Mouse (Mus musculus): ENCODE results near the gene Robo1. TPM values are rescaled to one million over a fixed set of nuclear protein-coding genes. Genes with fewer than 3 reads are reported as not detected.

Gene Robo1
- polyA plus RNA-seq, 1 experiment from 2014 or later = 5.7 TPM

GRCm38 (mm10) chr16:72828381-72828780 is 520.3 kb downstream of the Robo1 start:
- 71% methylated on average over 8 of the region's 8 CpGs for WGBS (ENCODE audit: insufficient replicate concordance)
- Histone ChIP-seq H3K4me1 (ENCODE audit: control insufficient read depth, low read depth, low read length) (no peaks in the 10 kb centered on the region), H3K27ac (ENCODE audit: low read length) (no peak overlapping the region), H3K4me3 (ENCODE audit: low read depth, low read length) (no peak overlapping the region), H3K9ac (ENCODE audit: low read depth, low read length) (no peak overlapping the region), H3K9me3 (replicated peaks; ENCODE audit: control insufficient read depth, low read length) (no peaks in the 10 kb centered on the region), H3K4me2 (ENCODE audit: low read depth, low read length) (no peak overlapping the region), H3K36me3 (ENCODE audit: control insufficient read depth, insufficient read depth) (no peaks in the 10 kb centered on the region), H3K27me3 (ENCODE audit: control insufficient read depth, insufficient read depth, low read depth, low read length) (no peaks in the 10 kb centered on the region)
- no peak for ATAC-seq (ENCODE audit: low read depth)

GRCm38 (mm10) chr16:72829530-72829929 is 521.4 kb downstream of the Robo1 start:
- no peaks in the 10 kb centered on the region for H3K27me3 ChIP-seq (ENCODE audit: control insufficient read depth, insufficient read depth, low read depth, low read length)
- no peak overlapping the region for H3K27ac ChIP-seq (ENCODE audit: low read length)
- H3K4me2 ChIP-seq (ENCODE audit: low read depth, low read length) = no peak overlapping the region
- no peak overlapping the region for H3K9ac ChIP-seq (ENCODE audit: low read depth, low read length)
- no peak overlapping the region for H3K4me3 ChIP-seq (ENCODE audit: low read depth, low read length)
- 59% methylated on average over 8 of the region's 8 CpGs for WGBS (ENCODE audit: insufficient replicate concordance)
- H3K9me3 ChIP-seq (replicated peaks; ENCODE audit: control insufficient read depth, low read length) = no peaks in the 10 kb centered on the region
- no peak for ATAC-seq (ENCODE audit: low read depth)
- H3K4me1 ChIP-seq (ENCODE audit: control insufficient read depth, low read depth, low read length) = no peaks in the 10 kb centered on the region
- no peaks in the 10 kb centered on the region for H3K36me3 ChIP-seq (ENCODE audit: control insufficient read depth, insufficient read depth)

- Histone ChIP-seq H3K9ac (ENCODE audit: low read depth, low read length) (no peak overlapping the region), H3K4me2 (ENCODE audit: low read depth, low read length) (no peak overlapping the region)
- 43% methylated on average over 5 of the region's 5 CpGs for WGBS (ENCODE audit: insufficient replicate concordance)
Observed at GRCm38 (mm10) chr16:72830394-72831056, 522.4 kb downstream of the Robo1 start.

GRCm38 (mm10) chr16:72834266-72834665 is 526.2 kb downstream of the Robo1 start:
- 73% methylated on average over 2 of the region's 2 CpGs for WGBS (ENCODE audit: insufficient replicate concordance)
- no peak overlapping the region for H3K9ac ChIP-seq (ENCODE audit: low read depth, low read length)
- no peaks in the 10 kb centered on the region for H3K27me3 ChIP-seq (ENCODE audit: control insufficient read depth, insufficient read depth, low read depth, low read length)
- no peak overlapping the region for H3K4me2 ChIP-seq (ENCODE audit: low read depth, low read length)
- no peak overlapping the region for H3K27ac ChIP-seq (ENCODE audit: low read length)
- no peak overlapping the region for H3K4me3 ChIP-seq (ENCODE audit: low read depth, low read length)
- no peaks in the 10 kb centered on the region for H3K9me3 ChIP-seq (replicated peaks; ENCODE audit: control insufficient read depth, low read length)
- no peaks in the 10 kb centered on the region for H3K4me1 ChIP-seq (ENCODE audit: control insufficient read depth, low read depth, low read length)
- ATAC-seq (ENCODE audit: low read depth) = no peak
- no peaks in the 10 kb centered on the region for H3K36me3 ChIP-seq (ENCODE audit: control insufficient read depth, insufficient read depth)

More at GRCm38 (mm10) chr16:72830394-72831056, 522.4 kb downstream of the Robo1 start:
- Histone ChIP-seq H3K36me3 (ENCODE audit: control insufficient read depth, insufficient read depth) (no peaks in the 10 kb centered on the region), H3K4me3 (ENCODE audit: low read depth, low read length) (no peak overlapping the region), H3K27ac (ENCODE audit: low read length) (peak overlapping the region; percentile 2; the same call in 1 of the 2 replicates), H3K27me3 (ENCODE audit: control insufficient read depth, insufficient read depth, low read depth, low read length) (no peaks in the 10 kb centered on the region), H3K4me1 (ENCODE audit: control insufficient read depth, low read depth, low read length) (no peaks in the 10 kb centered on the region), H3K9me3 (replicated peaks; ENCODE audit: control insufficient read depth, low read length) (no peaks in the 10 kb centered on the region)
- ATAC-seq (ENCODE audit: low read depth) = peak; percentile 89

GRCm38 (mm10) chr16:72839031-72839430 is 530.9 kb downstream of the Robo1 start:
- no peak overlapping the region for H3K4me3 ChIP-seq (ENCODE audit: low read depth, low read length)
- no peak overlapping the region for H3K27ac ChIP-seq (ENCODE audit: low read length)
- no peaks in the 10 kb centered on the region for H3K9me3 ChIP-seq (replicated peaks; ENCODE audit: control insufficient read depth, low read length)
- 65% methylated on average over 1 of the region's 1 CpGs for WGBS (ENCODE audit: insufficient replicate concordance)
- no peaks in the 10 kb centered on the region for H3K27me3 ChIP-seq (ENCODE audit: control insufficient read depth, insufficient read depth, low read depth, low read length)
- H3K36me3 ChIP-seq (ENCODE audit: control insufficient read depth, insufficient read depth) = no peaks in the 10 kb centered on the region
- no peak overlapping the region for H3K4me2 ChIP-seq (ENCODE audit: low read depth, low read length)
- no peaks in the 10 kb centered on the region for H3K4me1 ChIP-seq (ENCODE audit: control insufficient read depth, low read depth, low read length)
- no peak for ATAC-seq (ENCODE audit: low read depth)
- H3K9ac ChIP-seq (ENCODE audit: low read depth, low read length) = no peak overlapping the region

- no peaks in the 10 kb centered on the region for H3K36me3 ChIP-seq (ENCODE audit: control insufficient read depth, insufficient read depth)
- H3K9ac ChIP-seq (ENCODE audit: low read depth, low read length) = no peak overlapping the region
- H3K9me3 ChIP-seq (replicated peaks; ENCODE audit: control insufficient read depth, low read length) = no peaks in the 10 kb centered on the region
- WGBS (ENCODE audit: insufficient replicate concordance) = 71% methylated on average over 9 of the region's 9 CpGs
- no peak overlapping the region for H3K4me3 ChIP-seq (ENCODE audit: low read depth, low read length)
- H3K4me2 ChIP-seq (ENCODE audit: low read depth, low read length) = no peak overlapping the region
- no peaks in the 10 kb centered on the region for H3K27me3 ChIP-seq (ENCODE audit: control insufficient read depth, insufficient read depth, low read depth, low read length)
- no peak for ATAC-seq (ENCODE audit: low read depth)
- no peaks in the 10 kb centered on the region for H3K4me1 ChIP-seq (ENCODE audit: control insufficient read depth, low read depth, low read length)
- H3K27ac ChIP-seq (ENCODE audit: low read length) = no peak overlapping the region
Observed at GRCm38 (mm10) chr16:72841066-72841465, 533.0 kb downstream of the Robo1 start.

GRCm38 (mm10) chr16:72854101-72854500 is 546.0 kb downstream of the Robo1 start:
- H3K9me3 ChIP-seq (replicated peaks; ENCODE audit: control insufficient read depth, low read length) = no peaks in the 10 kb centered on the region; the same call in 1 of the 2 replicates
- WGBS (ENCODE audit: insufficient replicate concordance) = 67% methylated on average over 9 of the region's 9 CpGs
- no peak overlapping the region for H3K27ac ChIP-seq (ENCODE audit: low read length)
- H3K9ac ChIP-seq (ENCODE audit: low read depth, low read length) = no peak overlapping the region
- H3K27me3 ChIP-seq (ENCODE audit: control insufficient read depth, insufficient read depth, low read depth, low read length) = no peaks in the 10 kb centered on the region
- H3K4me1 ChIP-seq (ENCODE audit: control insufficient read depth, low read depth, low read length) = no peaks in the 10 kb centered on the region
- ATAC-seq (ENCODE audit: low read depth) = no peak
- no peak overlapping the region for H3K4me2 ChIP-seq (ENCODE audit: low read depth, low read length)
- no peak overlapping the region for H3K4me3 ChIP-seq (ENCODE audit: low read depth, low read length)
- H3K36me3 ChIP-seq (ENCODE audit: control insufficient read depth, insufficient read depth) = no peaks in the 10 kb centered on the region

GRCm38 (mm10) chr16:72854809-72855503 is 546.9 kb downstream of the Robo1 start:
- Histone ChIP-seq H3K9ac (ENCODE audit: low read depth, low read length) (no peak overlapping the region), H3K4me1 (ENCODE audit: control insufficient read depth, low read depth, low read length) (no peaks in the 10 kb centered on the region), H3K27me3 (ENCODE audit: control insufficient read depth, insufficient read depth, low read depth, low read length) (no peaks in the 10 kb centered on the region), H3K4me2 (ENCODE audit: low read depth, low read length) (no peak overlapping the region), H3K9me3 (replicated peaks; ENCODE audit: control insufficient read depth, low read length) (no peaks in the 10 kb centered on the region; the same call in 1 of the 2 replicates), H3K36me3 (ENCODE audit: control insufficient read depth, insufficient read depth) (no peaks in the 10 kb centered on the region), H3K27ac (ENCODE audit: low read length) (no peak overlapping the region), H3K4me3 (ENCODE audit: low read depth, low read length) (no peak overlapping the region)
- WGBS (ENCODE audit: insufficient replicate concordance) = 77% methylated on average over 5 of the region's 5 CpGs
- ATAC-seq (ENCODE audit: low read depth) = no peak

- WGBS (ENCODE audit: insufficient replicate concordance) = 70% methylated on average over 7 of the region's 7 CpGs
Observed at GRCm38 (mm10) chr16:72861707-72862277, 553.7 kb downstream of the Robo1 start.

More at GRCm38 (mm10) chr16:72861707-72862277, 553.7 kb downstream of the Robo1 start:
- Histone ChIP-seq H3K27ac (ENCODE audit: low read length) (no peak overlapping the region), H3K4me1 (ENCODE audit: control insufficient read depth, low read depth, low read length) (no peaks in the 10 kb centered on the region), H3K9me3 (replicated peaks; ENCODE audit: control insufficient read depth, low read length) (no peaks in the 10 kb centered on the region; the same call in 1 of the 2 replicates), H3K4me3 (ENCODE audit: low read depth, low read length) (no peak overlapping the region), H3K27me3 (ENCODE audit: control insufficient read depth, insufficient read depth, low read depth, low read length) (no peaks in the 10 kb centered on the region), H3K36me3 (ENCODE audit: control insufficient read depth, insufficient read depth) (no peaks in the 10 kb centered on the region), H3K4me2 (ENCODE audit: low read depth, low read length) (no peak overlapping the region), H3K9ac (ENCODE audit: low read depth, low read length) (no peak overlapping the region)
- no peak for ATAC-seq (ENCODE audit: low read depth)
